Mouse (Mus musculus) heart, adult 2 months (tissue): ENCODE measurements around the gene Art3.

Experiments
- CTCF ChIP-seq: fragments of 200-600 bp; IDR thresholded peaks from 2 replicates; pipeline ENCODE4 v1.8.1; 2022; ENCODE audit warnings: antibody characterized with exemption, mild to moderate bottlenecking, moderate library complexity
- EP300 ChIP-seq: fragments of 200-500 bp; IDR thresholded peaks from 2 replicates; pipeline ENCODE4 v1.6.1; 2011; ENCODE audit warnings: low read depth, low read length, control low read depth; ENCODE audit not compliant: insufficient read depth
- POLR2A ChIP-seq: fragments of 200-500 bp; IDR thresholded peaks from 2 replicates; pipeline ENCODE4 v1.6.1; 2011; ENCODE audit warnings: mild to moderate bottlenecking, low read depth, low read length, control low read depth; ENCODE audit not compliant: insufficient read depth

- TF ChIP-seq POLR2A (no peak), EP300 (no peak), CTCF (no peak)
Observed at GRCm38 (mm10) chr5:92336743-92337142, 5.1 kb downstream of the Art3 start.
